In the genomic region with DNA sequence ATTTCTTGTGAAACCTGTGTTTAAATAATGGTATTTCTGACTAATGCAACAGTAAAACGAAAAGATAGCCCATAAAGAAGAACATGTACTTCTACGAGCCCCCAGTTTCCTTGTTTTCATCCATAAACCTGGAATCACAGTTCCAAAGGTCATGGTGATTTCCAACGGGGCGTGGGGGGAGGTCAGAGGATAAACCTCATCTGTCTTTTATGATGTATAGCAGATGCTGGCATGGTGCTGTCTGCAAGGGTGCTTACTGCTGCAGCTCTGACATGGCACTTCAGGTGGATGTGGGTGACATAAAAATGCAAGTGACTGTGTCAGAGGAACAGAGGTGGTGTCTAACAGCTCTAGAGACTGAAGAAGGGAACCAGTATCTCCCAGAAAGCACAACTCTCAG, we compare ENCODE assay signal across 29 mouse cellular contexts.
"Had no signal": no experiment of that assay in that cellular context is flagged by ENCODE, and none has a peak within 500 bp of the region (broad histone marks: within the 10 kb centered on the region; RNA-seq: fewer than 3 reads in every experiment).

No protein-coding gene starts in this region.

- DNase-seq: cerebellum, adult 18-20 months; cerebellum, adult 2 months; cerebellum, adult 8-10 months; cerebellum, adult 9-10 months; cerebellum, adult 9-11 months; cerebellum, postnatal 10 days; cerebellum, postnatal 14 days; cerebellum, postnatal 25 days; cerebellum, postnatal 36 days; embryo, embryonic 11 days; forebrain, postnatal 0 days; gastrocnemius, adult 2 months; gastrocnemius, postnatal 10 days; gastrocnemius, postnatal 14 days; gastrocnemius, postnatal 25 days; gastrocnemius, postnatal 36 days; heart, adult 11 months; heart, adult 18-20 months had no signal

- H3K27me3 ChIP-seq: embryonic facial prominence, embryonic 12.5 days; embryonic facial prominence, embryonic 13.5 days; embryonic facial prominence, embryonic 15.5 days; forebrain, embryonic 12.5 days; forebrain, embryonic 13.5 days; forebrain, embryonic 15.5 days had no signal

- H3K4me1 ChIP-seq: embryonic facial prominence, embryonic 12.5 days; embryonic facial prominence, embryonic 13.5 days; embryonic facial prominence, embryonic 15.5 days; forebrain, embryonic 10.5 days; forebrain, embryonic 12.5 days; forebrain, embryonic 13.5 days; forebrain, embryonic 15.5 days had no signal

- H3K27ac ChIP-seq: embryonic facial prominence, embryonic 10.5 days; embryonic facial prominence, embryonic 12.5 days; embryonic facial prominence, embryonic 13.5 days; embryonic facial prominence, embryonic 15.5 days; forebrain, embryonic 10.5 days; forebrain, embryonic 12.5 days; forebrain, embryonic 13.5 days; forebrain, embryonic 15.5 days had no signal

- H3K4me2 ChIP-seq: embryonic facial prominence, embryonic 12.5 days; embryonic facial prominence, embryonic 13.5 days; embryonic facial prominence, embryonic 15.5 days; forebrain, embryonic 12.5 days; forebrain, embryonic 13.5 days; forebrain, embryonic 15.5 days had no signal

- H3K36me3 ChIP-seq: embryonic facial prominence, embryonic 10.5 days; embryonic facial prominence, embryonic 12.5 days; embryonic facial prominence, embryonic 13.5 days; embryonic facial prominence, embryonic 15.5 days; forebrain, embryonic 10.5 days; forebrain, embryonic 12.5 days; forebrain, embryonic 15.5 days had no signal

- H3K9ac ChIP-seq: embryonic facial prominence, embryonic 12.5 days; embryonic facial prominence, embryonic 13.5 days; embryonic facial prominence, embryonic 15.5 days; forebrain, embryonic 12.5 days; forebrain, embryonic 13.5 days; forebrain, embryonic 15.5 days; forebrain, postnatal 0 days had no signal

- ATAC-seq: forebrain, embryonic 13.5 days; forebrain, embryonic 14.5 days; forebrain, embryonic 15.5 days; forebrain, embryonic 16.5 days; forebrain, postnatal 0 days had no signal

- H3K4me3 ChIP-seq: embryonic facial prominence, embryonic 10.5 days; embryonic facial prominence, embryonic 12.5 days; embryonic facial prominence, embryonic 13.5 days; embryonic facial prominence, embryonic 15.5 days; erythroblast, embryonic 14.5 days; forebrain, embryonic 10.5 days; forebrain, embryonic 12.5 days; forebrain, embryonic 13.5 days; forebrain, embryonic 15.5 days; gastrocnemius, adult 2 months had no signal

- H3K9me3 ChIP-seq: embryonic facial prominence, embryonic 10.5 days; embryonic facial prominence, embryonic 12.5 days; embryonic facial prominence, embryonic 13.5 days; embryonic facial prominence, embryonic 15.5 days; forebrain, embryonic 10.5 days; forebrain, embryonic 12.5 days; forebrain, embryonic 13.5 days; forebrain, embryonic 15.5 days had no signal
